Mouse (Mus musculus) frontal cortex, adult 2 months (tissue): ENCODE measurements around the gene Smok2a. TPM values are rescaled to one million over a fixed set of nuclear protein-coding genes. Genes with fewer than 3 reads are reported as not detected.
"Not testable (repeated sequence)": the region's sequence is repeated elsewhere in the genome, so short reads cannot be mapped to it uniquely, and the experiment has no call there.

Source experiments
- DNase-seq, 2 experiments: peaks; one replicate each; pipeline ENCODE4 v3.0.0; 2022; ENCODE audit warnings: low spot score in 1 of 2; ENCODE audit errors: extremely low spot score in 1 of 2
- polyA plus RNA-seq: library from polyadenylated mRNA; depleted of rRNA; stranded (reverse); fragments of >200 nt; gene quantifications from 2 replicates; pipeline ENCODE4 v1.2.3, GENCODE M21; 2012; rRNA removed

Gene Smok2a
- polyA plus RNA-seq, result not detected in 2 replicates

GRCm38 (mm10) chr17:13220888-13221287 is at the start of gene Smok2a:
Gene Smok2a (plus strand): TSS chr17:13221188.
- DNase-seq, result no peak

GRCm38 (mm10) chr17:13173578-13173977 is 47.4 kb upstream of the Smok2a start:
- DNase-seq, result not testable (repeated sequence)

GRCm38 (mm10) chr17:13174029-13174428 is 47.0 kb upstream of the Smok2a start:
- DNase-seq, result not testable (repeated sequence)

- DNase-seq, result not testable (repeated sequence)
Measured at GRCm38 (mm10) chr17:13175609-13176008, 45.4 kb upstream of the Smok2a start.

- not testable (repeated sequence) for DNase-seq
Measured at GRCm38 (mm10) chr17:13177796-13178195, 43.2 kb upstream of the Smok2a start.

GRCm38 (mm10) chr17:13179021-13179420 is 42.0 kb upstream of the Smok2a start:
- DNase-seq, result not testable (repeated sequence)

- DNase-seq, result not testable (repeated sequence)
Measured at GRCm38 (mm10) chr17:13180491-13180890, 40.5 kb upstream of the Smok2a start.

GRCm38 (mm10) chr17:13182712-13183111 is 38.3 kb upstream of the Smok2a start:
- DNase-seq, result not testable (repeated sequence)

GRCm38 (mm10) chr17:13184514-13184913 is 36.5 kb upstream of the Smok2a start:
- DNase-seq, result not testable (repeated sequence)

- DNase-seq, result not testable (repeated sequence)
Measured at GRCm38 (mm10) chr17:13186541-13186940, 34.4 kb upstream of the Smok2a start.

- not testable (repeated sequence) for DNase-seq
Measured at GRCm38 (mm10) chr17:13187621-13188020, 33.4 kb upstream of the Smok2a start.

- DNase-seq, result not testable (repeated sequence)
Measured at GRCm38 (mm10) chr17:13188846-13189245, 32.1 kb upstream of the Smok2a start.

- DNase-seq, result not testable (repeated sequence)
Measured at GRCm38 (mm10) chr17:13190836-13191583, 30.0 kb upstream of the Smok2a start.

GRCm38 (mm10) chr17:13196486-13196885 is 24.5 kb upstream of the Smok2a start:
- DNase-seq, result not testable (repeated sequence)

GRCm38 (mm10) chr17:13198812-13199211 is 22.2 kb upstream of the Smok2a start:
- DNase-seq, result not testable (repeated sequence)

- DNase-seq, result not testable (repeated sequence)
Measured at GRCm38 (mm10) chr17:13199880-13200409, 21.0 kb upstream of the Smok2a start.

GRCm38 (mm10) chr17:13201551-13201950 is 19.4 kb upstream of the Smok2a start:
- not testable (repeated sequence) for DNase-seq

GRCm38 (mm10) chr17:13202453-13203107 is 18.4 kb upstream of the Smok2a start:
- not testable (repeated sequence) for DNase-seq

- DNase-seq, result not testable (repeated sequence)
Measured at GRCm38 (mm10) chr17:13205247-13205646, 15.7 kb upstream of the Smok2a start.

GRCm38 (mm10) chr17:13206491-13206890 is 14.5 kb upstream of the Smok2a start:
- DNase-seq, result no peak

GRCm38 (mm10) chr17:13208460-13208859 is 12.5 kb upstream of the Smok2a start:
- DNase-seq, result not testable (repeated sequence)
